Mouse (Mus musculus): ENCODE measurements around the gene Ear6. TPM values are rescaled to one million over a fixed set of nuclear protein-coding genes. Genes with fewer than 3 reads are reported as not detected.

Gene Ear6
- total RNA-seq, 2 experiments from 2014 or later = not detected

DNA sequence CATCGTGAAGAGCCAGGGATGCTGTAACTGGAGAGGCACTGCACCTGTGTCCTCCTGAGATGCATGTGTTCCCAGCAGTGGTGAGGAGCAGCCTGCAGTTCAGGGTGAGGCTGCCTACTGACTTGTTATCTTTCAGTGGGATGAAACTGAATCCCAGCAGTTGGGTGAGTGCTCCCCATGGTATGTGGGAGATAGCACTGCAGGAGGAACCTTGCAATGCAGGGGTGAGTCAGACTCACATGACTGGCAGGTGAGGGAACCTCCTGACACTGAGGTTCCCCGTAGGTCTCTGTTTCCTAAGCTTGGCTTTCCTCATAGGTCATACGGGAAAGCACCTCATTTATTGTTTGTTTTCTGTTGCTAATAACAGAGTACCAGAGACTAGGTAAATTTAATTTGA is 24.0 kb downstream of the Ear6 start:
- H3K27ac ChIP-seq = no peak overlapping the region
- DNase-seq = no peak
- intact Hi-C loops (cut with DNase I) = no loop called here
- TF ChIP-seq CTCF (IDR thresholded peaks at IDR 0.05) = no peak
- no peak overlapping the region for H3K4me3 ChIP-seq

GRCm38 (mm10) chr14:51883527-51884030 is 30.1 kb downstream of the Ear6 start:
- intact Hi-C loops (cut with DNase I) = loop anchor here (1.0 to 10.0 kb wide), 3 partner anchors 139 to 396 kb away; partner anchors contain the start of genes Hnrnpc, Rab2b, Tox4 and Zfp219
- TF ChIP-seq CTCF (IDR thresholded peaks at IDR 0.05) = peak; percentile 73
- H3K27ac ChIP-seq = peak overlapping the region; percentile 84

GRCm38 (mm10) chr14:51884031-51884544 is 30.6 kb downstream of the Ear6 start:
- no peak for TF ChIP-seq CTCF (IDR thresholded peaks at IDR 0.05)
- peak overlapping the region; percentile 78 for H3K4me3 ChIP-seq
- no peak for DNase-seq
- intact Hi-C loops (cut with DNase I) = loop anchor here (1.0 to 10.0 kb wide), 3 partner anchors 138 to 395 kb away; partner anchors contain the start of genes Hnrnpc, Rab2b, Tox4 and Zfp219
- H3K27ac ChIP-seq = peak overlapping the region; percentile 84

More at GRCm38 (mm10) chr14:51883527-51884030, 30.1 kb downstream of the Ear6 start:
- DNase-seq = peak; percentile 73
- peak overlapping the region; percentile 78 for H3K4me3 ChIP-seq

GRCm38 (mm10) chr14:51884598-51885331 is 31.3 kb downstream of the Ear6 start, which contains the start of gene Mettl17:
Mettl17 (plus strand) TSS chr14:51884842.
- intact Hi-C loops (cut with DNase I) = loop anchor here (1.0 to 10.0 kb wide), 5 partner anchors 123 to 418 kb away; partner anchors contain the start of genes Hnrnpc, Rab2b, Tox4 and Zfp219
- DNase-seq = peak; percentile 96

DNA sequence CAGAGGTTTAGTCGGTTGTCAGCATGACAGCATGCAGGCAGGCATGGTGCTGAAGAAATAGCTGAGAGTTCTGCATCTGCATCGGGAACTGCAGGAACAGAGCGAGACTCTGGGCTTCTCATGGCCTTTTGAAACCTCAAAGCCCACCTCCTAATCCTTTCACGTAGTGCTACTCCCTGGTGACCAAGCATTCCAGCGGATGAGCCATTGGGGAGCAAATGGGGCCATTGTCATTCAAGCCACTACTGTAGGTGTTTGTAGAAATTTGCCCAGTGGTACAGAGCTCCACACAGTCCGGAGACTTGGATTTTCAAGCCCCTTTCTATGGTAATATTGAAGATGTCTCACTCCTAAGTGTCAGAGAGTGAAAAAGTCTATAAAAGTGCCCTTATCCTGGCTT is 32.6 kb downstream of the Ear6 start:
- Histone ChIP-seq H3K4me3 (peak overlapping the region; percentile 78), H3K27ac (no peak overlapping the region)
- DNase-seq = no peak
- no peak for TF ChIP-seq CTCF (IDR thresholded peaks at IDR 0.05)
- intact Hi-C loops (cut with DNase I) = loop anchor here (5.0 to 10.0 kb wide), 3 partner anchors 121 to 416 kb away; partner anchors contain the start of gene Hnrnpc

More at GRCm38 (mm10) chr14:51884598-51885331, 31.3 kb downstream of the Ear6 start, which contains the start of gene Mettl17:
- Histone ChIP-seq H3K4me3 (peak within 1 kb of the TSS; percentile 78), H3K27ac (peak within 1 kb of the TSS; percentile 84)
- TF ChIP-seq CTCF (IDR thresholded peaks at IDR 0.05) = peak; percentile 20; the same call in 1 of the 2 replicates

DNA sequence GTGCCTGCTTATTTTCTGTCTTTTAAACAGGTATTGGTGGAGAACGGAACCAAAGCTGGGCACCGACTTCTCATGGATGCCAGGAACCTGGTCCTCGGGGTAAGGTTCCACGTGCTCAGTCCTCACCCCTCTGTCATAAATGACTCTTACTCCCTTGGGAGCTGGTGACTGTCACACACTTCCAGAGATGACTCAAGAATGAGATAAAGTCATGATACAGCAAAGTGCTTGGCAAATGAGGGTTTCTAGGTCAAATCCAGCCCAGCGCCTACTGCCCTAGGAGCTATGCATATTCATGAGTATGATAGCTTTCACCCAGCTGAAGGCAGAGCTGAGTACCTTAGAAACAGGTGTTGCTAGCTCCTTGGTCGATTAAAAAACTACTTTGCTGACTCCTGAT is 36.3 kb downstream of the Ear6 start:
- DNase-seq = no peak
- TF ChIP-seq CTCF (IDR thresholded peaks at IDR 0.05) = no peak
- H3K4me3 ChIP-seq = no peak overlapping the region
- intact Hi-C loops (cut with DNase I) = loop anchor here (5.0 to 10.0 kb wide), 3 partner anchors 117 to 412 kb away; partner anchors contain the start of gene Hnrnpc
- no peak overlapping the region for H3K27ac ChIP-seq

DNA sequence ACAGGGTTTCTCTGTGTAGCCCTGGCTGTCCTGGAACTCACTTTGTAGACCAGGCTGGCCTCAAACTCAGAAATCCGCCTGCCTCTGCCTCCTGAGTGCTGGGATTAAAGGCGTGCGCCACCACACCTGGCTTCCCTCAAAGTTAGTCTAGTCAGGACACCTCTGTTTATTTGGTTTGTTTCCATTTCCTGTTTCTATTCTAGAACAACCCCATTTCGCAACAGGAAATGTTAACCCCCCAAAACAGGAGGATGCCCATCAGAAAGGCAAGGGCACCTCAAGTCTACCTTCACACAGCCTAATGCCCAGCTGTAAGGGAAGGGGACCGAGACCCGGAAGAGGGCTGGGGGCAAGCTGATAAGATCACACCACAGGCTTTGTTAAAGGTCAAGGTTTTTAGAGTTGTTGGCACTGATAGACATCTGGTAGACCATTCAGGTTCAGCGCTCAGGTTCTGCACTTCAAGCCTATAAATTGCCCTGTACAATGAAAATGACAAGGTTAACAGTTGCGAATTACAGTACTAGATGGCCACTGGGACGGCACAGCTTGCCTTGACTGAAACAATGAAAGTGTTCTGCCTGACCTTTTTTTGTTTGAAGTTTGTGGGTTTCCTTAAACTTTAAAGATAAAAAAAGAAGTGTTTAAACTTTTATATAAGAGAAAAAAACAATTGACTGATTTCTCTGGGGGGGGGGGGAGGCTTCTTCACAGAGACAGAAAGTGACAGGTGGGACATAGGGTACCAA is 38.9 kb downstream of the Ear6 start, which contains the start of gene Slc39a2:
Gene Slc39a2 (plus strand): TSS at position 699 of the 749 bp plus-strand sequence.
- H3K4me3 ChIP-seq = no peak within 1 kb of the TSS
- no peak for TF ChIP-seq CTCF (IDR thresholded peaks at IDR 0.05)
- intact Hi-C loops (cut with DNase I) = no loop called here

GRCm38 (mm10) chr14:51893094-51893794 is 39.7 kb downstream of the Ear6 start:
- no peak for TF ChIP-seq CTCF (IDR thresholded peaks at IDR 0.05)
- H3K4me3 ChIP-seq = no peak overlapping the region
- H3K27ac ChIP-seq = no peak overlapping the region
- intact Hi-C loops (cut with DNase I) = no loop called here
- DNase-seq = no peak

More for the DNA sequence above, 38.9 kb downstream of the Ear6 start, which contains the start of gene Slc39a2:
- DNase-seq = no peak
- H3K27ac ChIP-seq = no peak within 1 kb of the TSS

DNA sequence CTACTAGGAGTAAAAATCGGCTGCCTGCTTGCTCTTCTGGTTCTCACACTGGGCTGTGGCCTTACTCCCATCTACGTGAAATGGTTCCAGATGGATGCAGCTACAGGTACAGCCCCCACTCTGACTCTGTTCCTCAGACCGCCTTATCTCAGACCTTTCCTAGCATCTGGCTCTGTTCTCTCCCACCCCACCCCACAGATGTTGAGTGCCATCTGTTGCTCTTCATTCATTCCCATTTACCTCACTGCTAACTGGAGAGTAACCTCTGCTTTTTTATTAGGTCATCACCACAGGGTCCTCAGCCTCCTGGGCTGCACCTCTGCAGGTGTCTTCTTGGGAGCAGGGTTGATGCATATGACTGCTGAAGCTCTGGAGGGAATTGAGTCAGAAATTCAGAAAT is 40.3 kb downstream of the Ear6 start:
- intact Hi-C loops (cut with DNase I) = no loop called here
- Histone ChIP-seq H3K27ac (no peak overlapping the region), H3K4me3 (no peak overlapping the region)
- DNase-seq = no peak
- no peak for TF ChIP-seq CTCF (IDR thresholded peaks at IDR 0.05)

GRCm38 (mm10) chr14:51895071-51895470 is 41.6 kb downstream of the Ear6 start:
- Histone ChIP-seq H3K27ac (no peak overlapping the region), H3K4me3 (no peak overlapping the region)
- intact Hi-C loops (cut with DNase I) = no loop called here
- no peak for DNase-seq
- no peak for TF ChIP-seq CTCF (IDR thresholded peaks at IDR 0.05)

DNA sequence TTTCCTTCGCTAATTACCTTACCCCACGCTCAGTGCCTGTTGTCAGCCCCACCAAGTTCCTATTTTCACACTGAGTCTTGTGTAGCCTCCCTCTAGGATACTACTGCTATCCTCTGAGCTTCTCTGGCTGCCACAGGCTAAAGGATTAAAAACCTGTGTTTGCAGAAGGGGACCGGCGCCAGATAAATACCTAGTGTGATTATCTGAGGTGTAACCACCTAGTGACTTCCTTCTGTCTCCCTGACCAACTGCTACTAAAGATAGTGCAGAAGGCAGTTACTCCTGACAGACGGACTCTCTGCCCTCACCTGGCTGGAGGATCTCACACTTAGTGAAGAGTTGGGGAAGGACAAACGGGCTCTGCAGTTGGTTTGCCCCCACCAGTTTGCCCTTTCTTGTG is 42.5 kb downstream of the Ear6 start:
- Histone ChIP-seq H3K4me3 (no peak overlapping the region), H3K27ac (no peak overlapping the region)
- TF ChIP-seq CTCF (IDR thresholded peaks at IDR 0.05) = no peak
- DNase-seq = no peak
- intact Hi-C loops (cut with DNase I) = no loop called here
